Mouse (Mus musculus) liver, embryonic 16.5 days (tissue): Measurements from ENCODE around the gene Vps54. TPM values are rescaled to one million over a fixed set of nuclear protein-coding genes. Genes with fewer than 3 reads are reported as not detected.

ENCODE experiments used
- ATAC-seq: fragments of 200-750 bp; cut with Nextera tagmentation; 2 replicates; pipeline ENCODE4 v1.8.0; 2017; ENCODE audit warnings: low read depth, mild to moderate bottlenecking, moderate number of reproducible peaks, moderate library complexity
- H3K27ac ChIP-seq: fragments of 300-500 bp; sonication (generic); 2 replicates; pipeline ENCODE4 v1.5.1; 2014; ENCODE audit warnings: mild to moderate bottlenecking, low read length
- H3K27me3 ChIP-seq: fragments of 300-500 bp; sonication (generic); 2 replicates; pipeline ENCODE4 v1.6.1; 2014; ENCODE audit warnings: low read depth, low read length, mixed read lengths; ENCODE audit not compliant: control insufficient read depth, insufficient read depth
- H3K36me3 ChIP-seq: fragments of 300-500 bp; sonication (generic); 2 replicates; pipeline ENCODE4 v1.6.1; 2014; ENCODE audit warnings: mild to moderate bottlenecking; ENCODE audit not compliant: control insufficient read depth, insufficient read depth
- H3K4me1 ChIP-seq: fragments of 300-500 bp; sonication (generic); 2 replicates; pipeline ENCODE4 v1.6.1; 2014; ENCODE audit warnings: low read depth, low read length, mixed read lengths; ENCODE audit not compliant: control insufficient read depth
- H3K4me2 ChIP-seq: fragments of 300-500 bp; sonication (generic); 2 replicates; pipeline ENCODE4 v1.6.1; 2014; ENCODE audit warnings: low read depth, low read length, mixed read lengths
- H3K4me3 ChIP-seq: fragments of 300-500 bp; sonication (generic); 2 replicates; pipeline ENCODE4 v1.5.1; 2014; ENCODE audit warnings: low read depth, mild to moderate bottlenecking, low read length
- H3K9ac ChIP-seq: fragments of 300-500 bp; sonication (generic); 2 replicates; pipeline ENCODE4 v1.6.1; 2014; ENCODE audit warnings: low read depth, low read length
- H3K9me3 ChIP-seq: fragments of 300-500 bp; sonication (generic); replicated peaks from 2 replicates; pipeline ENCODE4 v1.6.1; 2016; ENCODE audit warnings: low read length; ENCODE audit not compliant: control insufficient read depth
- WGBS: fragments of 180-500 bp; shearing (Covaris S2); extraction: QIAGEN DNeasy Blood & Tissue Kit; methylation state at CpG from one replicate; pipeline ENCODE4 v1.1.7; 2014; ENCODE audit not compliant: insufficient replicate concordance; 5-methylcytosine and 5-hydroxymethylcytosine counted together
- polyA plus RNA-seq: library from polyadenylated mRNA; unstranded; fragments of >200 nt; fragmentation: Nextera tagmentation; extraction: Ambion mirVana; gene quantifications from 2 replicates; pipeline ENCODE4 v1.2.1, GENCODE M21; 2015

Vps54 gene
- polyA plus RNA-seq, 1 experiment from 2014 or later = 2.9 TPM

DNA sequence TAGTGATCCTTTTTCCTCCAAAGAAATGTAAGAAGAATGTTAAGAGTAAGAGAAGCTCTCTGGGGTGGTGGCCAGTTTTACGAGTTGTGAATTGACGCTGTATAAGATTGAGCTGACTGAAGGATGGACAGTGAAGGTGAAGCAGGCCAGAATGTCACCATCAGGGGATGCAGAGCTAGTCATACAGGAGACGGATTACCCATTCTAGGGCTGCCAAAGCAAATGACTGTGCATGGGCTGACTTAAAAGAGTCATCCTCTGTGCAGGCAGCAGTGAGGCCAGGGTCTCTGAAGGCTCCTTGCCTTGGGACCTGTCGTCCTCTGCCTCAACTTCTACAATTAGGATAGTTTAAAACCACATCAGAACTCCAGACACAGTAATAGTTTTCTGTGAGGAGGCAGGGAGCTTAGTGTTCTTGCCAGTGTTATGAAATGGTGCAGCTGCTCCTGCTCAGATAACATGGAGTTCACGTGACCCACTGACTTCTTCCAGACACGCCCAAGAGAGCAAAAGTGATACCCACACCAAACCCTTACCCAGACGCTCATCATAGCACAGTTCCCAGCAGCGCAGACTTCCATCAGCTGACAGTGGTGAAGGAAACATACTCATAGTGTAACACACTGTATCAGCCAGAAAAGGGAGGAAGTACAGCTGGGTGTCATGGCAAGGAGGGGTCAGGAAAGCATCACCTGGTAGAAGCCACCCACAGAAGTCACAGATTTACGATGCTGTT is 75.0 kb downstream of the Vps54 start:
- Histone ChIP-seq H3K9ac (no peak overlapping the region), H3K4me1 (peaks cover 10% of the 10 kb centered on the region), H3K9me3 (no peaks in the 10 kb centered on the region), H3K27me3 (no peaks in the 10 kb centered on the region), H3K36me3 (peaks cover 11% of the 10 kb centered on the region), H3K4me3 (no peak overlapping the region), H3K27ac (no peak overlapping the region; the same call in 1 of the 2 replicates), H3K4me2 (no peak overlapping the region)
- peak; percentile 87 for ATAC-seq
- WGBS = 62% methylated on average over 9 of the region's 9 CpGs

DNA sequence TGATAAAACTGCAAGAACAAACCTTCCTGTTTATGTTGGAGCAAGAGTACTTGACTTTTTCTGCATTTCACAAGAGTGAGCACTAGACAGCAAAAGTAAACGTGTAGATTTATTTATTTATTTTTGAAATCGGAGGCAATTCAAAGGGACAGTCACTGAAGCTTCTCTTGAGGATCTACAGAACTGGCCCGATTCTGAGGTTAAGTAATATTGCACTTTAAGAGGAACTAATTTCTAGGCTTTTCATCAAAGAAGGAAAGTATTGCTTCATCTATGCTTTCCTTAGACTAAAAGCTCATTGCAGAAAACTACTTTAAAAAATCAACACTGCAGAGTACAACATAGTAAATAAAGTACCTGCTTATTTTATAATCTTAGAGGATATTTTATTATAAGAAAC is 82.5 kb downstream of the Vps54 start:
- H3K9ac ChIP-seq = no peak overlapping the region
- 54% methylated on average over 3 of the region's 3 CpGs for WGBS
- no peak overlapping the region for H3K27ac ChIP-seq
- no peak for ATAC-seq
- no peaks in the 10 kb centered on the region for H3K9me3 ChIP-seq
- no peaks in the 10 kb centered on the region for H3K4me1 ChIP-seq
- H3K4me3 ChIP-seq = no peak overlapping the region
- no peak overlapping the region for H3K4me2 ChIP-seq
- peaks cover 7% of the 10 kb centered on the region; the same call in 1 of the 2 replicates for H3K36me3 ChIP-seq
- no peaks in the 10 kb centered on the region for H3K27me3 ChIP-seq

DNA sequence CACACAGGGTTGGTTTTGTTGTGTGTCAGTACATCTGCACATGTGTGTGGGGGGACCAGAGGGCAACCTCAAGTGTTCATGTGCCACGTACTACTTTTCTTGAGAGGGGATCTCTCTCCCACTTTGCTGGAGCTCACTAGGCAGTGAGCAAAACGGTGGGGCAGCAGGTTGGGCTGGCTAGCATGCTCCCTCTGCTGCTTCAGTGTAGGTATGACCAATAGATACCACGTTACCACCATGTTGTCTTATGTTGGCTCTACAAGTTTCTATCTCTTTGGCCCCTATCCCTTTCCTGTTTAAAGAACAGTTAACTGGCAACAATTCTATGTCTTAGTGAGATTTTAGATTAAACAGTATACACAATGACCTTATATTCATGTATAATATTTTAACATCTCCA is 83.3 kb downstream of the Vps54 start:
- Histone ChIP-seq H3K27ac (no peak overlapping the region), H3K4me3 (no peak overlapping the region), H3K27me3 (no peaks in the 10 kb centered on the region), H3K36me3 (peaks cover 7% of the 10 kb centered on the region; the same call in 1 of the 2 replicates), H3K4me2 (no peak overlapping the region), H3K9me3 (no peaks in the 10 kb centered on the region), H3K9ac (no peak overlapping the region), H3K4me1 (no peaks in the 10 kb centered on the region)
- no peak for ATAC-seq
- WGBS = 78% methylated on average over 3 of the region's 3 CpGs

DNA sequence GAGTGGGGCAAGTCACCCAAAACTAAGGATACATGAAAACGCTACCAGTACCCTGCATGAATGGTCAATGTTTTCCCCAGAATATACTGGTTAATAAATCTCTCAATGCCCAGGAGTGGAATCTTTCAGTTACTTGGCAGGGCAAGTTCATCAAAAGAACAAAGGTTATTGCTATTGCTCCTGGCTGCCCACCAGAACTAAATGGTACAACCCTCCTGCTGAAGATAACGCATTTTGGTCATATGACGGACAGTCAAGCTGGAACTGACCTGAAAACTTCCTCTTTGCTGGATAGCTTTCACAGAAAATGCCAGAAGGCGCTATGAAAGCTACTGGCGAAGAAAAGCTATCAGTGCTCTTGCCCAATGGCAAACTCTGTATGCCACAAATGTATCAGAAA is 86.7 kb downstream of the Vps54 start:
- no peak for ATAC-seq
- no peaks in the 10 kb centered on the region for H3K9me3 ChIP-seq
- no peaks in the 10 kb centered on the region for H3K27me3 ChIP-seq
- no peak overlapping the region for H3K4me3 ChIP-seq
- WGBS = 80% methylated on average over 5 of the region's 5 CpGs
- peaks cover 6% of the 10 kb centered on the region for H3K36me3 ChIP-seq
- no peak overlapping the region for H3K4me2 ChIP-seq
- H3K27ac ChIP-seq = no peak overlapping the region
- no peaks in the 10 kb centered on the region for H3K4me1 ChIP-seq
- H3K9ac ChIP-seq = no peak overlapping the region

DNA sequence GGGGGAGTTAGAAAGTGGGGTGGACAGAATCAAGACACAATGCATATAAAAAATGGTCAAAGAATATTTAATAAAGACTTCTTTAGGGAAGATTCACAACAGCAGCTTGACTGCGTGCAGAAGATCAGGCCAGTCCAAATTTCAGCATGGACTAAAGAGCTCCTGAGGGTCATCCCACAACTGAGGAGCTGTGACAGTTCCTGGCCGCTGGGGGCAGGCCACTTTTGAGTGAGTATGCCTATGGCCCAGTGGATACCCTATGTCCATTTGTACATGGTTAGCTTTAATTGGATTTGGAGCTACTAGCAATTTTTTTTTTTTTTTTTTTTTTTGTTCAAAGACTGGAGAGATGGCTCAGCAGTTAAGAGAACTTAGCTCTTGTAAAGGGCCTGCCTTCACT is 87.7 kb downstream of the Vps54 start:
- no peak for ATAC-seq
- Histone ChIP-seq H3K27ac (no peak overlapping the region), H3K4me3 (no peak overlapping the region), H3K36me3 (peaks cover 8% of the 10 kb centered on the region), H3K4me2 (no peak overlapping the region), H3K4me1 (no peaks in the 10 kb centered on the region), H3K9ac (no peak overlapping the region), H3K9me3 (no peaks in the 10 kb centered on the region), H3K27me3 (no peaks in the 10 kb centered on the region)
- WGBS = 59% methylated on average over 2 of the region's 2 CpGs

DNA sequence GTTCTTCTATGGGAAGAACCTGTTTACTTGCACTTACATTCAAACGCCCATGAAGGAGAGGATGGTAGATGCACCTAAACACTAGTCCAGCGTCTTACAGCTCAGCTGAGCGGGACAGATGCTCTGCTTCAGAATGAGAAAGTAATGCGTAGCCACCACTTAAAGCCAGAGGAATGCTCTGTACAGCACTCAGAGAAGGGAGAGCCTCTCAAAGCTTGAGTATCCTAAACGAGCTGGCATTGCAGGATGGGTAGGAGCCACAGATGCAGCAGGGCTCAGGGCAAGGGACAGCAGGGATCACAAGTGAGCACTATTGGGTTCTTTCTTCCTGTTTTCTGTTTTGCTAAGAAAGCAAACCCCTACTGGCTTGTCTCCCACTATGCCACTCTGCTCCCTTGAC is 88.4 kb downstream of the Vps54 start:
- Histone ChIP-seq H3K27ac (no peak overlapping the region), H3K27me3 (no peaks in the 10 kb centered on the region), H3K9me3 (no peaks in the 10 kb centered on the region), H3K4me3 (no peak overlapping the region), H3K4me1 (no peaks in the 10 kb centered on the region), H3K36me3 (peaks cover 3% of the 10 kb centered on the region), H3K9ac (no peak overlapping the region), H3K4me2 (no peak overlapping the region)
- 77% methylated on average over 5 of the region's 5 CpGs for whole genome bisulfite sequencing
- no peak for ATAC-seq

DNA sequence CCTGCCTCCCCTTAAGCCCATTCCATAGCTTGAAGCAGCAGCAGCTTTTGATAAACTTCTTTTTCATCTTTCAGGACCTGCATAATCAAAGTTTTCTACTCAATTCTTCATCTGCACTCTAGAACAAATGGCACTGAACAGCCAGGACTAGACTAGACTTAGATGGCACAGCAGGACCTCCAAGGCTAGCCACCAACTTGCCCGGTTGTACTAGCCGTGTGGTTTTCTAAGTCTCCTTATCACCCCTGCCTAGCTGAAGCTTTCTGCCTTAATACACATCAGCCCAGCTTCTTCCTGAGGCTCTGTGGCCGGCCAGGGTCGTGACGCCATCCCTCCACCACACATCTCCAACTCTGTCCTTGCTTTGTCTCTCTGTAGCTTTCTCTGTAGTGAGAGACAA is 89.1 kb downstream of the Vps54 start:
- no peak overlapping the region for H3K9ac ChIP-seq
- 55% methylated on average over 5 of the region's 5 CpGs for WGBS
- no peaks in the 10 kb centered on the region for H3K4me1 ChIP-seq
- no peak for ATAC-seq
- no peaks in the 10 kb centered on the region for H3K9me3 ChIP-seq
- no peaks in the 10 kb centered on the region for H3K27me3 ChIP-seq
- H3K4me2 ChIP-seq = no peak overlapping the region
- H3K36me3 ChIP-seq = peaks cover 3% of the 10 kb centered on the region
- no peak overlapping the region for H3K27ac ChIP-seq
- no peak overlapping the region for H3K4me3 ChIP-seq

DNA sequence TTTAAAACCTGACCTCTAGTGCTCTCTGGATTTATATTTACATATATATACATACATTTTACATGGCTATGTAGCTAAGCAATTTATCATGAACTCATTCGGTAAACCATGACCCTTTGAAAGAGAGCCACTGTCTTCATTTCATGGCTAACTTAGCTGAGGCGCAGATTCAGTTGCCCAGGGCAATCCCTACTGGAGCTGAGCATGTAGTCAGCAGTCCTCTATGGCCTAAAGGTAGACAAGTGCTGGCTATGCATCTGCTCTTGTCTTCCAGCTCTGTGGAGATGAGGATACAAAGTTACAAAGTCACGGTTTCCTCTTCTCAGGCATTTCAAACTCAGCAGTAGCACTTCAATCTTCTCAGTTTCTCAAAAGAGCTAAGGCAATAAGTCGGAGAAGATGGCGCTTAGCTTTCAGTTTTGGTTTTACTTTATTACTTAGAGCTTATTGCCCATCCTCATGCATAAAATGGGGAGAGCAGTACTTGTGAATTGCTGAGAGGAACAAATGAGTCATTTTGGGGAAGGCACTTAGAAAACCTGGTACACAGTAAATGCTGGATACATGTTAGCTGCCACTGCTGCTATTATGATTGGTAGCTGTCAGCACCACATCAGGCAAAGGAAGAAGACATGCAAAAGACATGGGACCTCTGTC is 93.7 kb downstream of the Vps54 start:
- ATAC-seq = no peak
- H3K4me1 ChIP-seq = no peaks in the 10 kb centered on the region
- no peaks in the 10 kb centered on the region for H3K27me3 ChIP-seq
- no peak overlapping the region for H3K27ac ChIP-seq
- no peaks in the 10 kb centered on the region for H3K9me3 ChIP-seq
- H3K4me3 ChIP-seq = no peak overlapping the region
- no peak overlapping the region for H3K9ac ChIP-seq
- H3K4me2 ChIP-seq = no peak overlapping the region
- peaks cover 3% of the 10 kb centered on the region for H3K36me3 ChIP-seq
- 81% methylated on average over 5 of the region's 5 CpGs for WGBS

DNA sequence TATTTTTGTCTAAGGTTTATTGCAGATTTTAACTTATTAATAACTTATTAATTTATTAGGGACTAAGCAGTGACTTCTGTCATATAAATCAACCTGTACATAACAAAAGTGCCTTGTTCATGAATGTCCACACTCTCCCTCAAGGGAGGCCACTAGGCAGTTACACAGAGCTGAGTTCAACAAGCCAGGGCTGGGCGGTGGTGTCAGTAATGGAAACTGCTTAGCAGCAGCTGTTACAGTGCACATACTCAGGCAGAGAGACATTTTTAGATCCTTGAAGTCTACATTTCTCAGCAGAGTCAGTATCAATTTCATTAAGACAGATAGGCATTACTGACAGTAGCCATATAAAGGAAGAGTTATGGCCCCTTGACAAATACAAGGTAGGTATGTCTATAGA is 98.8 kb downstream of the Vps54 start:
- no peaks in the 10 kb centered on the region; the same call in 1 of the 2 replicates for H3K4me1 ChIP-seq
- no peak overlapping the region for H3K4me3 ChIP-seq
- H3K27me3 ChIP-seq = no peaks in the 10 kb centered on the region
- WGBS = 84% methylated on average over 1 of the region's 1 CpGs
- no peak overlapping the region for H3K9ac ChIP-seq
- no peak for ATAC-seq
- no peaks in the 10 kb centered on the region for H3K9me3 ChIP-seq
- no peak overlapping the region for H3K4me2 ChIP-seq
- no peak overlapping the region for H3K27ac ChIP-seq
- no peaks in the 10 kb centered on the region for H3K36me3 ChIP-seq
